Mouse (Mus musculus) heart, adult 2 months (tissue): Measurements from ENCODE around the gene 3110082I17Rik. TPM values are rescaled to one million over a fixed set of nuclear protein-coding genes. Genes with fewer than 3 reads are reported as not detected.
A peak's percentile ranks its signal among the peaks of the same experiment; 100 is the strongest.

Source experiments
- DNase-seq, 2 experiments: peaks; one replicate each; pipeline ENCODE4 v3.0.0; 2021
- H3K27ac ChIP-seq: fragments of 200-600 bp; 2 replicates; pipeline ENCODE4 v1.8.1; 2022
- H3K27me3 ChIP-seq: fragments of 200-500 bp; 2 replicates; pipeline ENCODE4 v1.6.1; 2012; ENCODE audit warnings: mild to moderate bottlenecking, low read length, inconsistent platforms, mixed read lengths; ENCODE audit not compliant: control insufficient read depth, insufficient read depth
- H3K36me3 ChIP-seq: fragments of 200-500 bp; 2 replicates; pipeline ENCODE4 v1.6.1; 2012; ENCODE audit warnings: low read length, inconsistent platforms; ENCODE audit not compliant: control insufficient read depth, insufficient read depth
- H3K4me1 ChIP-seq: fragments of 200-500 bp; 2 replicates; pipeline ENCODE4 v1.6.1; 2011; ENCODE audit warnings: low read length; ENCODE audit not compliant: control insufficient read depth, insufficient read depth
- H3K4me3 ChIP-seq: fragments of 200-600 bp; 2 replicates; pipeline ENCODE4 v1.8.1; 2022
- H3K79me2 ChIP-seq: fragments of 200-500 bp; replicated peaks from 2 replicates; pipeline ENCODE4 v1.6.1; 2012; ENCODE audit warnings: mild to moderate bottlenecking, inconsistent platforms, low read length, moderate library complexity, mixed read lengths; ENCODE audit not compliant: control insufficient read depth, insufficient read depth
- H3K9ac ChIP-seq: fragments of 200-500 bp; 2 replicates; pipeline ENCODE4 v1.6.1; 2012; ENCODE audit warnings: low read depth, mild to moderate bottlenecking, control low read depth, inconsistent platforms, low read length, mixed read lengths
- CTCF ChIP-seq: fragments of 200-600 bp; IDR thresholded peaks from 2 replicates; pipeline ENCODE4 v1.8.1; 2022; ENCODE audit warnings: antibody characterized with exemption, mild to moderate bottlenecking, moderate library complexity
- EP300 ChIP-seq: fragments of 200-500 bp; IDR thresholded peaks from 2 replicates; pipeline ENCODE4 v1.6.1; 2011; ENCODE audit warnings: low read depth, low read length, control low read depth; ENCODE audit not compliant: insufficient read depth
- POLR2A ChIP-seq: fragments of 200-500 bp; IDR thresholded peaks from 2 replicates; pipeline ENCODE4 v1.6.1; 2011; ENCODE audit warnings: mild to moderate bottlenecking, low read depth, low read length, control low read depth; ENCODE audit not compliant: insufficient read depth
- WGBS: fragments of 180-500 bp; shearing (Covaris S2); methylation state at CpG from one replicate; pipeline ENCODE4 v1.1.7; 2018; 5-methylcytosine and 5-hydroxymethylcytosine counted together
- intact Hi-C: fragments of 180-260 bp; cut with DNase I; formaldehyde crosslinking; loops from one replicate; pipeline ENCODE4 v1.15.1; 2025
- polyA plus RNA-seq: library from polyadenylated mRNA; depleted of rRNA; stranded (reverse); fragments of >200 nt; gene quantifications from 2 replicates; pipeline ENCODE4 v1.2.3, GENCODE M21; 2012
- total RNA-seq, 2 experiments: library from RNA; stranded (reverse); gene quantifications; 2 replicates each; pipeline ENCODE4 v1.2.3; 2021

Gene 3110082I17Rik
- total and polyA plus RNA-seq, 3 experiments: 4.9 to 5.7 (median 5.6) TPM

DNA sequence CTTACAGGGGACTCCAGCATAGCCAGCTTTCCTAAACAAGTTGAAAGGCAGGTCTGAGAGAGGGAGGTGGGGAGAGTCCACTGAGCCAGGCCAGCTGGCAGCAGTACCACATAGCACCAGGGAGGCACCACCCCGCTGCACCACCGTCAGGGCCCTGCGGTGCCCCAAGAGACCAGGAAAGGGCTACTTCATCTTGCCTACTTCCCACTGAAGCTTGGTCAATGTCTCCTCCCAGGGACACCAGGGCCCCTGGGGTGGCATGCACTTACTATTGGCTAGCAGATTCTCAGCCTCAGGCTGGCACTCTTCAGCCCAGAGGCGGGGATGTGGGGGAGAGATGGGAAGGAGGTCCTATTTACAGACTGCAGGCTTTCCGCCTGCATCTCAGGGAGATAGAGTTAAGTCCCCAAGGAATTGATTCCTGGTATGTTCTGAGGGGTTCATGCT, 136.3 kb downstream of the 3110082I17Rik start:
- intact Hi-C loops: loop anchor here (5.0 kb wide), 1 partner anchor 42 kb away; no protein-coding TSS in a partner anchor

DNA sequence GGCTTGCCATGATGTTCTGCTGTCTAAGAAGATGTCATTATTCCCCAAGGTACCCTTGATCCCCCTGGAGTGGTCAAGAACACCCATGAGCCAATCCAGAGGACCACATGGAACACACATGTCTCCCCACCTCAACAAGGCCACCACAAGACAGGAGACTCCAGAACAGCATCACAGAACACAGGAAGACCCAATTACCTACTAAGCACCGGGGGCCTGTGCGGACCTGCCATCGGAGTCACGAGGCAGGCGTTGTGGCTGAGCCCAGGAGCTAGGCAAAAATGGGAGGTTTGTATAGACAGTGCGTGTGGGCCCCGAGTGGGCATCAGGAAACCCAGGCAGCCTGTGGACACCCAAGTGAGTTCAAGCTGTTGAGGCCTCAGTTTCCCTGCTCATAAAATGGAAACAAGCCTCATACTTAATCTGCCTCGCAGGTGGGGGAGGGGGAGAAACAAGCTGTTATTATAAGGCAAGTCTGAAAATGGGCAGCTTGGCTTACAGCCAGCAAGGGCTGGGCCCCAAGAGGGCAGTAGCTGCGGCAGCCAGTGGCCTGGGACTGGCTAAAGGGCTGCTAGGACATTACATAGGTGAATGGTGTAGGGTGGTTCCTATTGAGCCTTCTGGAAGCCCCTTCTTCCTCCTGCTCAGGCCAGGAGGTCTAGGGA, 136.9 kb downstream of the 3110082I17Rik start:
- H3K4me3 ChIP-seq: no peak overlapping the region
- intact Hi-C loops: loop anchor here (5.0 kb wide), 1 partner anchor 41 kb away; no protein-coding TSS in a partner anchor
- no peak overlapping the region for H3K9ac ChIP-seq
- WGBS: 77% methylated on average over 9 of the region's 9 CpGs
- H3K36me3 ChIP-seq: no peaks in the 10 kb centered on the region
- DNase-seq: no peak
- TF ChIP-seq EP300 (no peak), POLR2A (no peak), CTCF (no peak)
- no peak overlapping the region for H3K27ac ChIP-seq
- H3K27me3 ChIP-seq: no peaks in the 10 kb centered on the region
- H3K79me2 ChIP-seq: no peaks in the 10 kb centered on the region
- H3K4me1 ChIP-seq: no peaks in the 10 kb centered on the region; the same call in 1 of the 2 replicates

More for the DNA sequence above, 136.3 kb downstream of the 3110082I17Rik start:
- H3K27ac ChIP-seq: no peak overlapping the region
- DNase-seq: peak in 1 of 2 experiments; percentile 22
- H3K27me3 ChIP-seq: no peaks in the 10 kb centered on the region
- H3K36me3 ChIP-seq: no peaks in the 10 kb centered on the region
- no peaks in the 10 kb centered on the region for H3K79me2 ChIP-seq
- no peaks in the 10 kb centered on the region; the same call in 1 of the 2 replicates for H3K4me1 ChIP-seq
- no peak overlapping the region for H3K4me3 ChIP-seq
- TF ChIP-seq CTCF (no peak), POLR2A (no peak), EP300 (no peak)
- 35% methylated on average over 5 of the region's 5 CpGs for WGBS
- no peak overlapping the region for H3K9ac ChIP-seq

DNA sequence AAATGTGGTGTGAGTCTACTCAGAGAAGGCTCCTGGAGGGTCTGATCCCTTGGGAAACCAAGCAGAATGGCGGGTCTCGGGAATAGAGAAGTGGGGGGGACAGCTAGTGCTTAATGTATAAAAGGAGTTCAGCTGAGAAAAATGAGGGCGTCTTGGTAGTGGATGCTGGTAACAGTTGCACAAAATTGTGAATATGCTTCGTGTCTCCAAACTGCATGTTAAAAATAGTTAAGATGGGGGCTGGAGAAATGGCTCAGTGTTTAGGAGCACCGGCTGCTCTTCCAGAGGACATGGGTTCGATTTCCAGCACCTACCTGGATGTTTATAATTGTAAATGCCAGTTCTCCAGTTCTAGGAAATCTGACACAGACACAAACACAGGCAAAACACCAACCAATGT, 139.0 kb downstream of the 3110082I17Rik start:
- no peaks in the 10 kb centered on the region for H3K36me3 ChIP-seq
- H3K9ac ChIP-seq: no peak overlapping the region
- no peak overlapping the region for H3K4me3 ChIP-seq
- H3K27me3 ChIP-seq: no peaks in the 10 kb centered on the region
- TF ChIP-seq CTCF: no peak
- TF ChIP-seq POLR2A: no peak
- TF ChIP-seq EP300: no peak
- no peaks in the 10 kb centered on the region; the same call in 1 of the 2 replicates for H3K4me1 ChIP-seq
- no peak for DNase-seq
- intact Hi-C loops: loop anchor here (5.0 kb wide), 1 partner anchor 39 kb away; no protein-coding TSS in a partner anchor
- 78% methylated on average over 6 of the region's 6 CpGs for WGBS
- H3K79me2 ChIP-seq: no peaks in the 10 kb centered on the region
- H3K27ac ChIP-seq: no peak overlapping the region

DNA sequence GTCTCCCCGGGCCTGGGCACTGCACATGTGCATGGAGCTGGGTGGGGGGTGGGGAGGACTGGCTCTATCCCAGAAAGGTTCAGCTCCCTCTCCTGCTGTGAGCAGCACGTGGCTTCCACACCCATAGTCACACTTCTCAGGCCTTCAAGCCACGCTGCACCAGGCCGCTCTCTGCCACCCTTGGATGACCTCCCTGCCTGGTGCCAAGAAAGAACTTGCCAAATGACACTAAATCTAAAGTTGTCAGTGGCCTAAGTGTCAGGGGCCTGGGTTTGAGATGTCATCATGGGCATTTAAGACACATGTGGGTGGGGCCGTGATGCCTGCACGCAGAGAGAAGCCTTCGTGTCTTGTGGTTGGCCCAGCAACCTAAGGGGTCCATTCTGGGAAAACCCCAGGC, 139.9 kb downstream of the 3110082I17Rik start:
- TF ChIP-seq POLR2A: no peak
- Histone ChIP-seq H3K36me3 (no peaks in the 10 kb centered on the region), H3K79me2 (no peaks in the 10 kb centered on the region), H3K27me3 (no peaks in the 10 kb centered on the region), H3K4me3 (no peak overlapping the region), H3K27ac (no peak overlapping the region), H3K9ac (no peak overlapping the region), H3K4me1 (no peaks in the 10 kb centered on the region; the same call in 1 of the 2 replicates)
- WGBS: 65% methylated on average over 7 of the region's 7 CpGs
- no peak for DNase-seq
- intact Hi-C loops: loop anchor here (5.0 kb wide), 1 partner anchor 38 kb away; no protein-coding TSS in a partner anchor

DNA sequence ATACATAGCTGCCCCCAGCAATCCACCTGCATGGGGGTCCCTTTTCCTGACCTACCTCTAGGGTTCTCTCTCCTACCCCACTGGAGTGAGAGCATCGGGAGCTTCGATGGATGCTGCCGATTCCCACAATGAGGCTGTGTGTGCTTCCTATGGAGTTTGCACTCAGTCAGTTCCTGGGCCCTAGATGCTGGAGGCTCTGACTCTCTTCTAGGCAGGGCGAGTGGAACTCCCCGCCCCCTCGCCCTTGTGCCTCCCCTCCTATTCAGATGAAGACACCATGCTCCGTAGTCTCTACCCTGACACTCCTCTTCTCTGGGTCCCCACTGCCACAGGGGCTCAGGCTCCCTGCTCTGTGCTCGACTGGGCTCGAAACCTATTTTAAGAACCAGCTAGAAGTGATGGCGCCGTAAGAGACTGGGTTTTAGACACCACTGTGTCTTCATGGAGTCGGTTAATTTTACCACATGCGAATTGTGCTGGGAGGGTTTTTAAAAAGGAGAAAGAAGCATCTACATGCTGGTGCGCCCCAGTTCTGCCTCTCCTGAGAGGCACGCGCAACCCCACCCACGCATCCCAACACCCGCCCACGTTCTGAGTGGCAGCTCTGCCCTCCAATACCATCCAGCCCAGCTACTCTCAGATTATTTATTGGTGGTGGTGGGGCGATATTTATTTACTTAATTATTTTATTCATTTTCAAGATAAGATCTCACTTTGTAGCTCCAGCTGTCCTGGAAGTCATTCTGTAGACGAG, 142.4 kb downstream of the 3110082I17Rik start:
- H3K36me3 ChIP-seq: no peaks in the 10 kb centered on the region
- no peaks in the 10 kb centered on the region; the same call in 1 of the 2 replicates for H3K4me1 ChIP-seq
- intact Hi-C loops: no loop called here
- H3K79me2 ChIP-seq: no peaks in the 10 kb centered on the region
- H3K9ac ChIP-seq: no peak overlapping the region
- no peak overlapping the region for H3K4me3 ChIP-seq
- TF ChIP-seq EP300: no peak
- WGBS: 71% methylated on average over 21 of the region's 21 CpGs
- no peak overlapping the region for H3K27ac ChIP-seq
- H3K27me3 ChIP-seq: no peaks in the 10 kb centered on the region
- no peak for DNase-seq

DNA sequence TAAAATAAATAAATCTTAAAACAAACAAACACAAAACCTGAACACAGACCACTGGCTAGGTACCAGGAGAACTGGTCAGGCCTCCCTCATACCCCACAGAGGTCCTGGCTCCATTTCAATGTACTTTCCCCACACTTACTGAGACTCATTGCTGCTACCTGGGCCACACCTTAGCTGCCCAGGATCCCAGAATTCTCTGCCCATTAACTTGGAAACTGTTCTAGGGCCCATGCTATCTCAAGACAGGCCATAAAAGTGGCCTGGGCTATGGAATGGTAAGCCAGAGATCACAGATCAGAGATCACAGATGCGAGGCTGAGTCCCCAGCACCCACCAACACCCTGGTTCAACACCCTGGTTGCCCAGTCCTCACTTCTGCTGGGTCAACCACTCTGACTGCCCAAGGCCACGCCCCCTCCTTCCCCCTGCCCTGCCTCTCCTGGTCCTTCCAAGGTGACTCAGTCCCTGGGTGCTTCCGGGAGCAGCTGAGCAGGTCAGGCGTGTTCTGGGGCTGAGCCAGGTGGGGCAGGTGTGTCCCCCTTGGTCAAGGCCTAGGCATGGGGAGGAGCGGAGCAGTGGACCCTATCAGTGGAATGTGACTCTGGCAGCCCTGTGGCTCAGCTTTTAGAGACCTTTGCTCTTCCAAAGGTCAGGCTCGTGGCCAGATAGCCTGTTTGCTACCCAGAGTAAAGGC, 143.2 kb downstream of the 3110082I17Rik start:
- WGBS: 77% methylated on average over 6 of the region's 6 CpGs
- no peak for DNase-seq
- H3K79me2 ChIP-seq: no peaks in the 10 kb centered on the region
- intact Hi-C loops: no loop called here
- no peak for TF ChIP-seq POLR2A
- TF ChIP-seq EP300: no peak
- no peak for TF ChIP-seq CTCF
- H3K9ac ChIP-seq: no peak overlapping the region
- no peaks in the 10 kb centered on the region for H3K27me3 ChIP-seq
- no peak overlapping the region for H3K27ac ChIP-seq
- H3K4me1 ChIP-seq: no peaks in the 10 kb centered on the region; the same call in 1 of the 2 replicates
- H3K4me3 ChIP-seq: no peak overlapping the region
- no peaks in the 10 kb centered on the region for H3K36me3 ChIP-seq
